Mouse (Mus musculus) CH12.LX (cell line): ENCODE data around the gene Dab1. TPM values are rescaled to one million over a fixed set of nuclear protein-coding genes. Genes with fewer than 3 reads are reported as not detected.

Experiments
- DNase-seq: peaks from one replicate; pipeline ENCODE4 v3.0.0-alpha.2; 2013; ENCODE audit errors: extremely low read depth
- H3K27ac ChIP-seq: 2 replicates; pipeline ENCODE4 v1.5.1; 2012; ENCODE audit warnings: low read depth, mild to moderate bottlenecking, control low read depth, moderate library complexity; ENCODE audit not compliant: insufficient read depth
- H3K27me3 ChIP-seq: replicated peaks from 2 replicates; pipeline ENCODE3; 2012; ENCODE audit warnings: inconsistent platforms
- H3K36me3 ChIP-seq, 2 experiments: replicated peaks in 1 of 2; 2 replicates each; pipeline versions ENCODE3 to v1.6.1; 2012; ENCODE audit warnings: inconsistent platforms in 1 of 2, low read length in 1 of 2, mild to moderate bottlenecking in 1 of 2, mixed read lengths in 1 of 2, moderate library complexity in 1 of 2; ENCODE audit not compliant: control insufficient read depth in 1 of 2, insufficient read depth in 1 of 2
- H3K4me1 ChIP-seq, 2 experiments: 2 replicates each; pipeline ENCODE4 v1.6.1; 2012; ENCODE audit warnings: inconsistent platforms in 1 of 2, moderate library complexity in 1 of 2; ENCODE audit not compliant: insufficient read depth in 2 of 2, control insufficient read depth in 1 of 2
- H3K4me2 ChIP-seq: 2 replicates; pipeline ENCODE4 v1.6.1; 2012; ENCODE audit warnings: low read depth, mild to moderate bottlenecking, control low read depth; ENCODE audit not compliant: poor library complexity, insufficient read depth, severe bottlenecking
- H3K4me3 ChIP-seq, 3 experiments: fragments of 150-350 bp in 1 of 3; sonication (generic) in 1 of 3; replicated peaks in 1 of 3; 2 replicates each; pipeline versions ENCODE3 to v1.5.1; 2011 to 2012; ENCODE audit warnings: low read depth in 2 of 3, low read length in 2 of 3, mild to moderate bottlenecking in 2 of 3, moderate library complexity in 2 of 3, control low read depth in 1 of 3, improper control_type of control experiment in 1 of 3, inconsistent platforms in 1 of 3, mixed read lengths in 1 of 3; ENCODE audit not compliant: poor library complexity in 1 of 3
- H3K79me2 ChIP-seq: replicated peaks from 2 replicates; pipeline ENCODE4 v1.6.1; 2012; ENCODE audit warnings: mild to moderate bottlenecking, moderate library complexity; ENCODE audit not compliant: control insufficient read depth, poor library complexity, insufficient read depth, severe bottlenecking; ENCODE audit errors: extremely low read depth
- H3K9ac ChIP-seq: 2 replicates; pipeline ENCODE4 v1.6.1; 2012; ENCODE audit warnings: low read depth, mild to moderate bottlenecking, control low read depth, moderate library complexity; ENCODE audit not compliant: insufficient read depth
- H3K9me3 ChIP-seq: replicated peaks from 2 replicates; pipeline ENCODE3; 2012; ENCODE audit warnings: low read length, inconsistent platforms, mixed read lengths
- BHLHE40 ChIP-seq: IDR thresholded peaks from 2 replicates; pipeline ENCODE4 v1.6.1; 2011; ENCODE audit warnings: mild to moderate bottlenecking, low read depth, low read length, improper control_type of control experiment
- CHD1 ChIP-seq: IDR thresholded peaks from 2 replicates; pipeline ENCODE4 v1.6.1; 2012; ENCODE audit warnings: low read depth, low read length, improper control_type of control experiment, inconsistent platforms
- CHD2 ChIP-seq: IDR thresholded peaks from 2 replicates; pipeline ENCODE4 v1.6.1; 2011; ENCODE audit warnings: low read length, improper control_type of control experiment
- CTCF ChIP-seq, 2 experiments: IDR thresholded peaks in 1 of 2; conservative IDR thresholded peaks in 1 of 2; 2 replicates each; pipeline ENCODE4 v1.5.1; 2011 to 2012; ENCODE audit warnings: low read depth in 2 of 2, low read length in 2 of 2, improper control_type of control experiment in 1 of 2, inconsistent platforms in 1 of 2, mild to moderate bottlenecking in 1 of 2, moderate library complexity in 1 of 2
- EP300 ChIP-seq: IDR thresholded peaks from 2 replicates; pipeline ENCODE4 v1.6.1; 2011; ENCODE audit warnings: low read length, improper control_type of control experiment
- HCFC1 ChIP-seq: IDR thresholded peaks from 2 replicates; pipeline ENCODE4 v1.6.1; 2012; ENCODE audit warnings: low read depth, mild to moderate bottlenecking, inconsistent platforms, low read length, improper control_type of control experiment
- IRF4 ChIP-seq: IDR thresholded peaks from 2 replicates; pipeline ENCODE4 v1.6.1; 2014; ENCODE audit warnings: low read depth, mild to moderate bottlenecking, inconsistent platforms, low read length, improper control_type of control experiment
- JUND ChIP-seq: conservative IDR thresholded peaks from 2 replicates; pipeline ENCODE4 v1.6.1; 2011; ENCODE audit warnings: low read depth, low read length, improper control_type of control experiment
- KAT2A ChIP-seq: IDR thresholded peaks from 2 replicates; pipeline ENCODE4 v1.6.1; 2012; ENCODE audit warnings: low read length, improper control_type of control experiment, inconsistent platforms; ENCODE audit not compliant: insufficient replicate concordance
- MAFK ChIP-seq: IDR thresholded peaks from 2 replicates; pipeline ENCODE4 v1.6.1; 2011; ENCODE audit warnings: low read length, improper control_type of control experiment; ENCODE audit not compliant: insufficient replicate concordance
- MAX ChIP-seq: IDR thresholded peaks from 2 replicates; pipeline ENCODE4 v1.6.1; 2011; ENCODE audit warnings: low read length, improper control_type of control experiment
- MAZ ChIP-seq: IDR thresholded peaks from 2 replicates; pipeline ENCODE4 v1.6.1; 2012; ENCODE audit warnings: low read depth, mild to moderate bottlenecking, inconsistent platforms, low read length, improper control_type of control experiment, moderate library complexity
- MEF2A ChIP-seq: IDR thresholded peaks from 2 replicates; pipeline ENCODE4 v1.6.1; 2014; ENCODE audit warnings: low read depth, mild to moderate bottlenecking, inconsistent platforms, low read length, improper control_type of control experiment, borderline replicate concordance
- MXI1 ChIP-seq: IDR thresholded peaks from 2 replicates; pipeline ENCODE4 v1.6.1; 2011; ENCODE audit warnings: mild to moderate bottlenecking, low read depth, low read length, improper control_type of control experiment
- NRF1 ChIP-seq: IDR thresholded peaks from 2 replicates; pipeline ENCODE4 v1.6.1; 2014; ENCODE audit warnings: low read depth, mild to moderate bottlenecking, inconsistent platforms, low read length, improper control_type of control experiment, moderate library complexity
- SIN3A ChIP-seq: IDR thresholded peaks from 2 replicates; pipeline ENCODE4 v1.6.1; 2012; ENCODE audit warnings: low read length, improper control_type of control experiment, inconsistent platforms
- TCF12 ChIP-seq: IDR thresholded peaks from 2 replicates; pipeline ENCODE4 v1.6.1; 2014; ENCODE audit warnings: low read depth, mild to moderate bottlenecking, inconsistent platforms, low read length, improper control_type of control experiment
- UBTF ChIP-seq: IDR thresholded peaks from 2 replicates; pipeline ENCODE4 v1.6.1; 2012; ENCODE audit warnings: low read depth, mild to moderate bottlenecking, inconsistent platforms, low read length, improper control_type of control experiment, moderate library complexity
- USF1 ChIP-seq: IDR thresholded peaks from 2 replicates; pipeline ENCODE4 v1.6.1; 2014; ENCODE audit warnings: low read depth, mild to moderate bottlenecking, inconsistent platforms, low read length, improper control_type of control experiment
- ZKSCAN1 ChIP-seq: IDR thresholded peaks from 2 replicates; pipeline ENCODE4 v1.6.1; 2012; ENCODE audit warnings: low read depth, inconsistent platforms, low read length, improper control_type of control experiment, borderline replicate concordance
- ZMIZ1 ChIP-seq: IDR thresholded peaks from 2 replicates; pipeline ENCODE4 v1.6.1; 2012; ENCODE audit warnings: low read depth, mild to moderate bottlenecking, inconsistent platforms, low read length, improper control_type of control experiment
- ZNF384 ChIP-seq: IDR thresholded peaks from 2 replicates; pipeline ENCODE4 v1.6.1; 2012; ENCODE audit warnings: low read depth, low read length, improper control_type of control experiment, inconsistent platforms
- dilution Hi-C: fragments of 300-500 bp; cut with MboI; formaldehyde crosslinking; loops from 2 replicates; pipeline ENCODE4 v1.14.3; 2020; ENCODE audit warnings: low sequenced_read_pairs; ENCODE audit not compliant: extremely low pct_unique_long_range_greater_than_20kb, extremely low pct_ligation_motif_present
- in situ Hi-C: fragments of 300-500 bp; cut with MboI; formaldehyde crosslinking; loops from 3 replicates; pipeline ENCODE4 v1.14.3; 2019; ENCODE audit warnings: low sequenced_read_pairs, low pct_ligation_motif_present, low pct_unique_long_range_greater_than_20kb, mixed read lengths
- polyA plus RNA-seq: library from polyadenylated mRNA; unstranded; fragments of >175 nt; gene quantifications from 2 replicates; pipeline ENCODE4 v1.2.1, GENCODE M21; 2012; ENCODE audit warnings: low read depth; ENCODE audit not compliant: insufficient read length
- total RNA-seq, 2 experiments: library from RNA; depleted of rRNA; stranded (reverse); fragments of 300-350 nt in 1 of 2; fragments of >200 nt in 1 of 2; gene quantifications; 2 replicates each; pipeline ENCODE4 v1.2.3; 2012 to 2014

Gene Dab1
- total and polyA plus RNA-seq, 3 experiments = not detected

- dilution Hi-C loops (no loop called here), in situ Hi-C loops (no loop called here)
- Histone ChIP-seq H3K4me2 (no peak overlapping the region), H3K4me3 (no peak overlapping the region), H3K36me3 (no peaks in the 10 kb centered on the region), H3K27me3 (no peaks in the 10 kb centered on the region), H3K9ac (no peak overlapping the region), H3K9me3 (peaks cover 22% of the 10 kb centered on the region), H3K4me1 (peaks cover 0 to 12% of the 10 kb centered on the region in 2 experiments; a peak in 1 of 4 replicates), H3K79me2 (no peaks in the 10 kb centered on the region), H3K27ac (no peak overlapping the region)
- no peak for DNase-seq
- TF ChIP-seq BHLHE40 (no peak), CHD1 (no peak), CHD2 (no peak), USF1 (no peak), UBTF (no peak), MEF2A (no peak), MXI1 (no peak), CTCF (conservative IDR thresholded peaks at IDR 0.05 in 1 of 2, IDR thresholded peaks at IDR 0.05 in 1 of 2; ENCODE audit: low read depth in 2 of 2, low read length in 2 of 2) (no peak), HCFC1 (no peak), ZNF384 (no peak), KAT2A (no peak), MAFK (no peak), JUND (no peak), MAX (no peak), TCF12 (no peak), ZMIZ1 (no peak), NRF1 (no peak), IRF4 (no peak)
These were observed 1055.5 kb downstream of the Dab1 start for GRCm38 (mm10) chr4:104674706-104675105.

- peak; percentile 17 for DNase-seq
- Histone ChIP-seq H3K36me3 (no peaks in the 10 kb centered on the region), H3K9me3 (peaks cover 20% of the 10 kb centered on the region)
- TF ChIP-seq CTCF (conservative IDR thresholded peaks at IDR 0.05 in 1 of 2, IDR thresholded peaks at IDR 0.05 in 1 of 2; ENCODE audit: low read depth in 2 of 2, low read length in 2 of 2) = no peak
- no peak for TF ChIP-seq TCF12
- TF ChIP-seq ZKSCAN1 = no peak
- no peak for TF ChIP-seq MEF2A
- no peak for TF ChIP-seq MAFK
- TF ChIP-seq SIN3A = no peak
- no peak for TF ChIP-seq BHLHE40
- no peak for TF ChIP-seq MAZ
- TF ChIP-seq NRF1 = no peak
- TF ChIP-seq EP300 = no peak
- TF ChIP-seq, all 38 proteins: peak for 0
- H3K79me2 ChIP-seq = no peaks in the 10 kb centered on the region
- in situ Hi-C loops (no loop called here), dilution Hi-C loops (no loop called here)
- no peak overlapping the region for H3K27ac ChIP-seq
- H3K9ac ChIP-seq = no peak overlapping the region
- H3K4me3 ChIP-seq = no peak overlapping the region
- H3K4me2 ChIP-seq = no peak overlapping the region
- peaks cover 0 to 27% of the 10 kb centered on the region in 2 experiments; a peak in 1 of 4 replicates for H3K4me1 ChIP-seq
- H3K27me3 ChIP-seq = no peaks in the 10 kb centered on the region
These were observed 1059.1 kb downstream of the Dab1 start for GRCm38 (mm10) chr4:104678234-104678633.
